8 mouse cellular contexts compared by ENCODE assay signal in the genomic region with DNA sequence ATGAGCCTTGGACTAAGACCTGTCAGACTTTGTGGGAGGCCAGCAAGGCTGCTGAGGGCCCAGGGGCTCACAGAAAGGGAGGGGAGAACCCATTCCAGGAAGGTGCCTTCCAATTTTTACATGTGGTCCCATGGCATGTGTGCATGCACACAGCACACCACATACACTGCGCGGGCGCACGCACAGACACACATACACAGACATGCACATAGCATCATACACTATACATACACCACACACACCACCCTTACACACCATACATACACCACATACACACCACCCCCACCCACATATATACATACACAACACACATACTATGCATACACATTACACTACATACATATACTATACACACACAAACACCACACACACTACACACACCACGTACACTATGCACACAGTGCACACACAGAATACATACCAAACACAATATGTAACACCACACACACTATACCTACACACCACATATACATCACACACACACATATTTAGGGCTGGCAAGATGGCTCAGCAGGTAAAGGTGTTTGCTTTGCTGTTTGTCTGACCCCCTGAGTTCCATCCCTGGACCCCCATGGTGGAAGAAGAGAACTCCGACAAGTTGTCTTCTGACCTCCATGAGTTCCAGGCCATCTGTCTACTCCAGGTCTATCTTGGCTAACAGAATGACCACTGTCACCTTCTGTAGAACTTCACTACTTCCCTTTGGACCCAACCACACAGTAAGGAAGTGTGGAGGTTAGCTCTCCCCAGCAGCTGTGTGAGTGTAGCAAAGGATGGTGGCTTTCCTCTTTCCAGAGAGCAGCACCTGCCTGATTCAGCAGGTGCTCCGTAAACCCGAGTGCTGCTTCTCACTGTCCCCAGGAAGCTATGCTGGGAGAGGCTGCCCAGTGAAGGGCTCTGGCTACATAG. TPM values are rescaled to one million over a fixed set of nuclear protein-coding genes. Genes with fewer than 3 reads are reported as not detected.
DNase-seq lines count a peak whose midpoint lies in the region; ATAC-seq and TF ChIP-seq lines count a peak whose summit lies in the region.

No protein-coding gene starts in this region.

- H3K4me3 ChIP-seq in heart, postnatal 0 days (ENCODE audit: low read depth, low read length), result no peak overlapping the region
- no peak overlapping the region for H3K4me3 ChIP-seq in forebrain, embryonic 11.5 days (ENCODE audit: low read depth, low read length)
- H3K4me3 ChIP-seq in intestine, embryonic 16.5 days (ENCODE audit: low read length), result peak overlapping the region; percentile 39; the same call in 1 of the 2 replicates
- H3K4me3 ChIP-seq in midbrain, embryonic 16.5 days (ENCODE audit: low read depth, low read length), result no peak overlapping the region

- no peak for ATAC-seq in heart, postnatal 0 days (ENCODE audit: insufficient read depth, low read depth)
- ATAC-seq in forebrain, embryonic 11.5 days (replicated peaks; ENCODE audit: low FRiP score), result peak; percentile 34; the same call in 1 of the 2 replicates
- peak; percentile 40 for ATAC-seq in intestine, embryonic 16.5 days
- peak; percentile 46 for ATAC-seq in midbrain, embryonic 16.5 days

- no peaks in the 10 kb centered on the region for H3K27me3 ChIP-seq in heart, postnatal 0 days (ENCODE audit: control insufficient read depth, insufficient read depth, low read length)
- H3K27me3 ChIP-seq in forebrain, embryonic 11.5 days (ENCODE audit: control insufficient read depth, insufficient read depth, low read length), result no peaks in the 10 kb centered on the region
- H3K27me3 ChIP-seq in intestine, embryonic 16.5 days (replicated peaks; ENCODE audit: control insufficient read depth, insufficient read depth, low read length), result no peaks in the 10 kb centered on the region
- no peaks in the 10 kb centered on the region for H3K27me3 ChIP-seq in midbrain, embryonic 16.5 days (ENCODE audit: control insufficient read depth, insufficient read depth, low read depth, low read length)

- no peaks in the 10 kb centered on the region for H3K36me3 ChIP-seq in heart, postnatal 0 days (replicated peaks; ENCODE audit: control insufficient read depth, insufficient read depth, low read length)
- no peaks in the 10 kb centered on the region for H3K36me3 ChIP-seq in forebrain, embryonic 11.5 days (ENCODE audit: control insufficient read depth, insufficient read depth, low read length)
- no peaks in the 10 kb centered on the region for H3K36me3 ChIP-seq in intestine, embryonic 16.5 days (ENCODE audit: control insufficient read depth, insufficient read depth, low read length)
- H3K36me3 ChIP-seq in midbrain, embryonic 16.5 days (ENCODE audit: control insufficient read depth, insufficient read depth, low read length), result no peaks in the 10 kb centered on the region

- peak overlapping the region; percentile 59; the same call in 1 of the 2 replicates for H3K4me2 ChIP-seq in heart, postnatal 0 days (ENCODE audit: low read depth, low read length)
- no peak overlapping the region for H3K4me2 ChIP-seq in forebrain, embryonic 11.5 days (ENCODE audit: low read depth, low read length, severe bottlenecking)
- peak overlapping the region; percentile 63; the same call in 1 of the 2 replicates for H3K4me2 ChIP-seq in intestine, embryonic 16.5 days (ENCODE audit: low read depth, low read length)
- H3K4me2 ChIP-seq in midbrain, embryonic 16.5 days (ENCODE audit: low read length), result peak overlapping the region; percentile 47

- no peaks in the 10 kb centered on the region for H3K9me3 ChIP-seq in heart, postnatal 0 days (replicated peaks; ENCODE audit: control insufficient read depth, low read length)
- H3K9me3 ChIP-seq in forebrain, embryonic 11.5 days (ENCODE audit: control insufficient read depth, low read length), result no peaks in the 10 kb centered on the region
- no peaks in the 10 kb centered on the region for H3K9me3 ChIP-seq in intestine, embryonic 16.5 days (ENCODE audit: control insufficient read depth, low read length)
- no peaks in the 10 kb centered on the region for H3K9me3 ChIP-seq in midbrain, embryonic 16.5 days (replicated peaks; ENCODE audit: control insufficient read depth, low read length, poor library complexity, severe bottlenecking)

- intact Hi-C loops in heart, postnatal 36 days (cut with DNase I), result loop anchor here (5.0 kb wide), 1 partner anchor 77 kb away; no protein-coding TSS in a partner anchor

- no peak for TF ChIP-seq EP300 in heart, postnatal 0 days (IDR thresholded peaks at IDR 0.05; ENCODE audit: low read depth)

- DNase-seq in heart, postnatal 0 days (ENCODE audit: low spot score), result no peak
- no peak for DNase-seq in heart, postnatal 36 days
- DNase-seq in forebrain, embryonic 11.5 days (ENCODE audit: low spot score), result no peak
- no peak for DNase-seq in cerebellum, postnatal 10 days
- no peak for DNase-seq in cerebellum, adult 18-20 months
- no peak for DNase-seq in ovary, postnatal 10 days (ENCODE audit: low spot score)

- H3K9ac ChIP-seq in heart, postnatal 0 days (replicated peaks; ENCODE audit: low read depth, low read length), result no peak overlapping the region
- H3K9ac ChIP-seq in forebrain, embryonic 11.5 days (ENCODE audit: low read length), result no peak overlapping the region
- H3K9ac ChIP-seq in intestine, embryonic 16.5 days (ENCODE audit: low read depth, low read length), result peak overlapping the region; percentile 46; the same call in 1 of the 2 replicates
- no peak overlapping the region for H3K9ac ChIP-seq in midbrain, embryonic 16.5 days (ENCODE audit: low read depth, low read length)

- H3K4me1 ChIP-seq in heart, postnatal 0 days (ENCODE audit: control insufficient read depth, insufficient read depth), result 0 out of 2 replicates have a peak, but pooled peaks cover 5% of the 10 kb centered on the region
- peaks cover 3% of the 10 kb centered on the region; the same call in 1 of the 2 replicates for H3K4me1 ChIP-seq in forebrain, embryonic 11.5 days (replicated peaks; ENCODE audit: control insufficient read depth, insufficient read depth, low read length)
- peaks cover 6% of the 10 kb centered on the region for H3K4me1 ChIP-seq in intestine, embryonic 16.5 days (ENCODE audit: control insufficient read depth, insufficient read depth, low read length)
- peaks cover 3% of the 10 kb centered on the region; the same call in 1 of the 2 replicates for H3K4me1 ChIP-seq in midbrain, embryonic 16.5 days (ENCODE audit: control insufficient read depth, insufficient read depth, low read length)

- WGBS in heart, postnatal 0 days, result 78% methylated on average over 8 of the region's 8 CpGs
- 77% methylated on average over 8 of the region's 8 CpGs for WGBS in forebrain, embryonic 11.5 days
- 77% methylated on average over 8 of the region's 8 CpGs for WGBS in intestine, embryonic 16.5 days
- 78% methylated on average over 8 of the region's 8 CpGs for WGBS in midbrain, embryonic 16.5 days

- no peak overlapping the region for H3K27ac ChIP-seq in heart, postnatal 0 days (ENCODE audit: low read depth)
- H3K27ac ChIP-seq in forebrain, embryonic 11.5 days (ENCODE audit: low read depth, low read length), result no peak overlapping the region
- H3K27ac ChIP-seq in intestine, embryonic 16.5 days (ENCODE audit: low read length), result no peak overlapping the region
- no peak overlapping the region for H3K27ac ChIP-seq in midbrain, embryonic 16.5 days (ENCODE audit: low read length)

- TF ChIP-seq CTCF in heart, postnatal 0 days (IDR thresholded peaks at IDR 0.05; ENCODE audit: low read depth), result no peak

RNA-seq across cellular contexts. Expression of a gene that starts 21.2 kb away (rescaled TPM):
- total RNA-seq in heart, postnatal 0 days (2014; rRNA removed; ENCODE audit: low replicate concordance), result 12.4 and 12.5 TPM in 2 replicates
- 0.94 and 1.2 TPM in 2 replicates for polyA plus RNA-seq in heart, postnatal 0 days (2015; fragmentation: Nextera tagmentation; extraction: Ambion mirVana)
- 1 to 10 TPM; 4.6 to 5.6 TPM for total RNA-seq in heart, postnatal 36 days (2021)
- 3.7 and 8.5 TPM in 2 replicates for polyA plus RNA-seq in forebrain, embryonic 11.5 days (2014; fragmentation: Nextera tagmentation; extraction: Ambion mirVana)
- 0.61 and 0.75 TPM in 2 replicates for polyA plus RNA-seq in intestine, embryonic 16.5 days (2015; fragmentation: Nextera tagmentation; extraction: Ambion mirVana)
- polyA plus RNA-seq in midbrain, embryonic 16.5 days (2015; fragmentation: Nextera tagmentation; extraction: Ambion mirVana), result 2.0 TPM in 2 replicates
